Mouse (Mus musculus): ENCODE data around the gene Mgat5.

- no peak for TF ChIP-seq CTCF (IDR thresholded peaks at IDR 0.05; ENCODE audit: borderline replicate concordance, control insufficient read depth, extremely low read depth, insufficient read depth, low read length, poor library complexity)
- TF ChIP-seq POLR2A (IDR thresholded peaks at IDR 0.05; ENCODE audit: control insufficient read depth, extremely low read depth, insufficient read depth, low read length, poor library complexity), result no peak
Observed at GRCm38 (mm10) chr1:127383071-127383470, 178.3 kb downstream of the Mgat5 start.

All from thymus, adult 2 months (tissue).